Mouse (Mus musculus): ENCODE measurements at regions not wholly inside any gene's neighbourhood (a gene's known extent, or its start where the extent isn't known, plus 50 kb on each side); places are given as distances from the start of the nearest gene placed in this dataset.
A peak's percentile ranks its signal among the peaks of the same experiment; 100 is the strongest.

GRCm38 (mm10) chr4:9074447-9074846 lies 835.6 kb upstream of the Car8 start:
- Histone ChIP-seq H3K27me3 (peaks cover 28% of the 10 kb centered on the region), H3K4me3 (no peak overlapping the region), H3K27ac (no peak overlapping the region), H3K9ac (no peak overlapping the region), H3K4me2 (replicated peaks) (no peak overlapping the region), H3K9me3 (no peaks in the 10 kb centered on the region), H3K4me1 (peaks cover 8% of the 10 kb centered on the region), H3K36me3 (no peaks in the 10 kb centered on the region)
- 46% methylated on average over 2 of the region's 2 CpGs for WGBS
- ATAC-seq (ENCODE audit: low FRiP score, low read depth) = no peak

DNA sequence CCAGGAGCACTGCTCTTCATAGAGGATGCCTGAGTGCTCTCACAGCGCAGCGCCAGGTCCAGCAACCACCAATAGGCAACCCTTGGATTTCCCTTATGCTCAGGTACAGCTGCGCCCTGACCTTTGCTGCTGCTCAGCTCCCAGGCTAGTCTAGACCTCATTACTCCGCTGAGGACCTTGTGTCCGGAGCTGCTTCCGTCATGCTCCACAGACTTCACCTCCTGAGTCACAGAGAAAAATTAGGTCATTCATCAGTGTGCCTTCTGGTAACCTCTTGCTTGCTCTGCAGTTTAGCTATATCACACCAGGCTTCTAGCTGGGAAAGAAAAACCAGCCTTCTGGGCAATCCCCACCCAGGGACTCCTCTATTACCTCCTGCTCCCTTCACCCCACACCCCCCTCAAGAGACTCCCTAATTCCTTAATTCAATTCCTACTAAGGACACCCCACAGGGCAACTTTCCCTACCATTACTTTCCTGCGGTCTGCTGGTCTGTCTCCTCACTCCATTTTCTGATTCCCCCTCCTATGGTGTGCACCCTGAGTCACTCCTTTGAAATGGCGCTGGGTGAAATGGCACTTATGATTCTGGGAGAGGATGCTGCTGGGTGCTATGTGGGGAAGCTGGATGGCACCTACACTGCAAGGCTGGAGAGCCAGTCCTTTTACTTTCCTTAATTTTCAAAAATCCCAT lies 835.0 kb upstream of the Car8 start:
- no peak for ATAC-seq (ENCODE audit: low FRiP score, low read depth)
- Histone ChIP-seq H3K27me3 (peaks cover 28% of the 10 kb centered on the region), H3K9me3 (no peaks in the 10 kb centered on the region), H3K4me3 (no peak overlapping the region), H3K9ac (no peak overlapping the region), H3K4me1 (peaks cover 7% of the 10 kb centered on the region), H3K36me3 (no peaks in the 10 kb centered on the region), H3K4me2 (replicated peaks) (no peak overlapping the region), H3K27ac (no peak overlapping the region)
- 69% methylated on average over 8 of the region's 8 CpGs for WGBS

DNA sequence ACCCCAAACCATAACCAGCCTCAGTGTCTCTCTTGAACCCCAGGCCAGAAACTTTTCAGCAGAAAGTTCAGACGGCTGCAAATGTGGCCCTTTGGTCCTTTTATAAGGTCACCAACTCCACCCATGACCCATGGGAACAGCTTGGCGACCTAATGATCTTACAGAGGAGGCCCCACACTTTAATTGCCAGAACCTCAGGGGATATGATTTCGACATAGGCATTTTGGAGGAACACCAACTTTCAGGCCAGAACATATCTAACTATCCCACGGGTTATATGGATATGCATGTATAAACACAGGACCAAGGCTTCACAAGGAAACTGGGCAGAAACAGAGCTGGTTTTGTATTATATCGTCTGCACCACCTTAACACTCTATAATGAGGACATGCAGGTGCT lies 833.5 kb upstream of the Car8 start:
- H3K27me3 ChIP-seq = peaks cover 25% of the 10 kb centered on the region
- peaks cover 7% of the 10 kb centered on the region for H3K4me1 ChIP-seq
- no peak overlapping the region for H3K27ac ChIP-seq
- H3K4me2 ChIP-seq (replicated peaks) = no peak overlapping the region
- no peaks in the 10 kb centered on the region for H3K36me3 ChIP-seq
- H3K9me3 ChIP-seq = no peaks in the 10 kb centered on the region
- H3K9ac ChIP-seq = no peak overlapping the region
- H3K4me3 ChIP-seq = no peak overlapping the region
- ATAC-seq (ENCODE audit: low FRiP score, low read depth) = no peak
- WGBS = 58% methylated on average over 5 of the region's 5 CpGs

DNA sequence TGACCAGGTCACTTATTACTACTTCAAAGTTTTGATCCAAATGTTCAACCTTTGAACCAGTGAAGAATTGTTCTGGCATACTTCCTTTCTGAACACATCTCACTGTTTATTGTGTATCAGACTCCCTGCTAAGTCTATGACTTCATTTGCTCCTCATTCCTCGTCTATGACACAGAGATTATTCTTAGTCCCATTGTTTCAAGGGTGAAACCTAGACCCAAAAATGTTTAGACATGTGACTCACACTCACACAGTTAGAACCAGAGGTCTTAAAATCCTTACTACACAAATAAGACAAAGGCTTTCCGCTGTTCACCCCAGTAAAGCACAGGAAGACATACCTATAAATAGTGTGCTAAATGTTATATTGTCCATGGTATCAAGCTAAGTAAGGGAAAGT lies 829.0 kb upstream of the Car8 start:
- Histone ChIP-seq H3K27ac (no peak overlapping the region), H3K9me3 (no peaks in the 10 kb centered on the region), H3K4me3 (no peak overlapping the region), H3K9ac (no peak overlapping the region), H3K4me2 (replicated peaks) (no peak overlapping the region), H3K27me3 (no peaks in the 10 kb centered on the region), H3K4me1 (no peaks in the 10 kb centered on the region; the same call in 1 of the 2 replicates), H3K36me3 (no peaks in the 10 kb centered on the region)
- 71% methylated on average over 2 of the region's 2 CpGs for WGBS
- ATAC-seq (ENCODE audit: low FRiP score, low read depth) = no peak

DNA sequence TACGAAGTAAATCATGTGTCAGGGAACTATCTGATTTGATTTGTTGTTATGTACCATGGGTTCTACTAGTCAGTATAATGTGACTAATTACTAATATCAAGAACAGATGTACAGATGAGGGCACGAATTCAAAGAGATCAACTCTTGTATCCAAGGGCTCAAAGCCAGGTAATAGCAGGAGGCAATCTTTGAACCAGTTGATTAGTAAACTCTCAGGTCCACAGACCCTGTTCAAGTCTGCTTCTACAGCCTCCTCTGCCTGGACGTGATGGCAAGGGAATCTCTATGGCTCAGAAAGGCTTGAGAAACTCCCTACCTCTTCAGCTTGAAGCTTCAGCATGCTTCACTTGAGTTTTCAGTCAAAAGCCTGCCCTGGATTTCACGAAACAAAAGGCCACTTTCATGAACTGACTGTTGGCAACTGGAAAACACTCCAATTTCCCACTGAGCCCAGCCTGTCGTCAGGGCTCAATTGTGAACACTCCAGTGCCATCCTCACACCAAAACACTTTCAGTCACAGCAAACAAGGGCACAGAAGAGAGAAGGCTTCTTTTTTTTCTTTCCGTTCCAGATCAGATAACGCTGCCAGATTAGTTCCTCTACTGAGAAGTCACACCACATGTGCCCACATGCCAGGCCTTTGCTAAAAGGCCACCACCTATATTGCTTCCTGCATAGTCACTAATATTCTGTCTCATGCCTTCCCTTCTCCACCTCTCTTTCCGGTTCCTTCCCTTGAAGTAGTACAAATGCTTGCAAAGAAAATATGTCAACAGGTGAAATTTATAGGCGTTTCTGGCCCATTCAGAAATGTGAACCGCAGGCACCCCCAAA lies 827.4 kb upstream of the Car8 start:
- Histone ChIP-seq H3K4me1 (no peaks in the 10 kb centered on the region), H3K4me2 (replicated peaks) (no peak overlapping the region), H3K9me3 (no peaks in the 10 kb centered on the region), H3K36me3 (no peaks in the 10 kb centered on the region), H3K27ac (no peak overlapping the region), H3K4me3 (no peak overlapping the region), H3K27me3 (no peaks in the 10 kb centered on the region), H3K9ac (no peak overlapping the region)
- no peak for ATAC-seq (ENCODE audit: low FRiP score, low read depth)
- 72% methylated on average over 10 of the region's 10 CpGs for WGBS

DNA sequence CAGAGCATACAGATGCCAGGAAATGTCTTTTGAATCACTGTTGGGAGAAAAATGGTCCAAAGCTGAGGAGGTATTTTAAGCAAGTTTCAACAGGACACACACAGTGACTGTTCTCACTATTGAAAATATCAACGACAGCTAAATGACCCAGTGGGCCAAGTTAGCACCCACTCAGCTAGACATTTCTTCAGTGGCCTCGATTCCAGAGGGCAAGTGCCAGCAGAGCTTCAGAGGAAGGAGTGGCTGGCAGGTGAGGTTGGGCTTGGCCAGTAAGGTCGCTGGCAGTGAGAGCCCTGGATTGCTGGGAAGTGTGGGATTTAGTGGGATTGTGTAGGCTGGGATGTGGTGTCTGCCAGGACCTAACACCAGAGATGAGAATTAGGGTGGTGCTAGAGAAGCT lies 823.1 kb upstream of the Car8 start:
- Histone ChIP-seq H3K9me3 (no peaks in the 10 kb centered on the region), H3K9ac (no peak overlapping the region), H3K27me3 (no peaks in the 10 kb centered on the region), H3K36me3 (no peaks in the 10 kb centered on the region), H3K4me2 (replicated peaks) (no peak overlapping the region), H3K4me3 (no peak overlapping the region), H3K27ac (no peak overlapping the region), H3K4me1 (peaks cover 3% of the 10 kb centered on the region; the same call in 1 of the 2 replicates)
- ATAC-seq (ENCODE audit: low FRiP score, low read depth) = no peak
- 64% methylated on average over 3 of the region's 3 CpGs for WGBS

GRCm38 (mm10) chr4:9060221-9060620 lies 821.4 kb upstream of the Car8 start:
- Histone ChIP-seq H3K4me2 (replicated peaks) (no peak overlapping the region), H3K4me3 (no peak overlapping the region), H3K27me3 (0 out of 2 replicates have a peak, but pooled peaks cover 6% of the 10 kb centered on the region), H3K9ac (no peak overlapping the region), H3K36me3 (no peaks in the 10 kb centered on the region), H3K9me3 (no peaks in the 10 kb centered on the region), H3K4me1 (peaks cover 3% of the 10 kb centered on the region; the same call in 1 of the 2 replicates), H3K27ac (no peak overlapping the region)
- WGBS = 70% methylated on average over 5 of the region's 5 CpGs
- ATAC-seq (ENCODE audit: low FRiP score, low read depth) = no peak

- WGBS = 62% methylated on average over 4 of the region's 4 CpGs
- H3K4me2 ChIP-seq (replicated peaks) = no peak overlapping the region
- H3K9me3 ChIP-seq = no peaks in the 10 kb centered on the region
- H3K27ac ChIP-seq = no peak overlapping the region
- peaks cover 3% of the 10 kb centered on the region; the same call in 1 of the 2 replicates for H3K4me1 ChIP-seq
- 0 out of 2 replicates have a peak, but pooled peaks cover 6% of the 10 kb centered on the region for H3K27me3 ChIP-seq
- H3K9ac ChIP-seq = no peak overlapping the region
- 0 out of 2 replicates have a peak, but pooled peaks have one; percentile 48 for ATAC-seq (ENCODE audit: low FRiP score, low read depth)
- no peak overlapping the region for H3K4me3 ChIP-seq
- no peaks in the 10 kb centered on the region for H3K36me3 ChIP-seq
Observed at GRCm38 (mm10) chr4:9057676-9058075, 818.8 kb upstream of the Car8 start.

- Histone ChIP-seq H3K9me3 (no peaks in the 10 kb centered on the region), H3K27me3 (0 out of 2 replicates have a peak, but pooled peaks cover 6% of the 10 kb centered on the region), H3K4me2 (replicated peaks) (no peak overlapping the region), H3K36me3 (no peaks in the 10 kb centered on the region), H3K9ac (no peak overlapping the region), H3K4me1 (peaks cover 3% of the 10 kb centered on the region; the same call in 1 of the 2 replicates), H3K27ac (no peak overlapping the region), H3K4me3 (no peak overlapping the region)
- no peak for ATAC-seq (ENCODE audit: low FRiP score, low read depth)
- WGBS = 87% methylated on average over 7 of the region's 7 CpGs
Observed at GRCm38 (mm10) chr4:9057113-9057512, 818.3 kb upstream of the Car8 start.

GRCm38 (mm10) chr4:9055876-9056275 lies 817.0 kb upstream of the Car8 start:
- Histone ChIP-seq H3K27me3 (0 out of 2 replicates have a peak, but pooled peaks cover 6% of the 10 kb centered on the region), H3K9me3 (no peaks in the 10 kb centered on the region), H3K9ac (no peak overlapping the region), H3K4me3 (no peak overlapping the region), H3K36me3 (no peaks in the 10 kb centered on the region), H3K27ac (no peak overlapping the region), H3K4me1 (peaks cover 3% of the 10 kb centered on the region; the same call in 1 of the 2 replicates), H3K4me2 (replicated peaks) (no peak overlapping the region)
- WGBS = 69% methylated on average over 4 of the region's 4 CpGs
- no peak for ATAC-seq (ENCODE audit: low FRiP score, low read depth)

- WGBS = 52% methylated on average over 9 of the region's 9 CpGs
- no peak overlapping the region for H3K27ac ChIP-seq
Observed at GRCm38 (mm10) chr4:9055266-9055820, 816.5 kb upstream of the Car8 start.

DNA sequence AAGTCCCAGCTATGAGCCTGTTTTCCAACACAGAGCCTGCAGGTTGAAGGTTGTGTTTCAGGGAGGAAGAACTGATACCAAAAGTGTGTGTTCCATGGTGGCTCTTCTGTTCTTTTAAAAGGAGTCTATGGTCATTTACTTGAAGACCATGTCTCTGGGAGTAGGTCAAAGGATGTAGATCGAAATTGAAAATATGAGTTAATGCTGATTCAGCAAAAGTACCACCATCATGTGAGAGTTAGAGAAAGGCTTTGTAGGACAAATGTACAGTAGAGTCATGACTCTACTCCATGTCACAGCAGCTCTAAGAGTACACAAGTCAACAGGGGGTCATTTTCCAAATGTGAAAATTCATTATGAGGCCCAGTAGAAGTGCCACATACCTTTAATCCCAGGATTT lies 810.0 kb upstream of the Car8 start:
- Histone ChIP-seq H3K36me3 (no peaks in the 10 kb centered on the region), H3K27me3 (peaks cover 4% of the 10 kb centered on the region; the same call in 1 of the 2 replicates), H3K27ac (no peak overlapping the region), H3K9ac (no peak overlapping the region), H3K4me2 (replicated peaks) (no peak overlapping the region), H3K4me3 (no peak overlapping the region), H3K4me1 (no peaks in the 10 kb centered on the region), H3K9me3 (no peaks in the 10 kb centered on the region)
- WGBS = 91% methylated on average over 1 of the region's 1 CpGs
- ATAC-seq (ENCODE audit: low FRiP score, low read depth) = no peak

More at GRCm38 (mm10) chr4:9055266-9055820, 816.5 kb upstream of the Car8 start:
- H3K27me3 ChIP-seq = 0 out of 2 replicates have a peak, but pooled peaks cover 6% of the 10 kb centered on the region
- no peaks in the 10 kb centered on the region for H3K36me3 ChIP-seq
- H3K4me3 ChIP-seq = no peak overlapping the region
- ATAC-seq (ENCODE audit: low FRiP score, low read depth) = no peak
- H3K4me2 ChIP-seq (replicated peaks) = no peak overlapping the region
- H3K4me1 ChIP-seq = peaks cover 3% of the 10 kb centered on the region; the same call in 1 of the 2 replicates
- H3K9me3 ChIP-seq = no peaks in the 10 kb centered on the region
- H3K9ac ChIP-seq = no peak overlapping the region

Data from limb, embryonic 13.5 days (tissue).